Mouse (Mus musculus) embryonic facial prominence, embryonic 10.5 days (tissue): ENCODE data around the gene Sorbs1. TPM values are rescaled to one million over a fixed set of nuclear protein-coding genes. Genes with fewer than 3 reads are reported as not detected.

ENCODE experiments used
- DNase-seq: peaks from one replicate; pipeline ENCODE4 v3.0.0-alpha.2; 2017; ENCODE audit warnings: low spot score
- H3K27ac ChIP-seq: fragments of 300-500 bp; sonication (generic); replicated peaks from 2 replicates; pipeline ENCODE4 v1.5.1; 2016; ENCODE audit warnings: mild to moderate bottlenecking
- H3K27me3 ChIP-seq: fragments of 300-500 bp; sonication (generic); replicated peaks from 2 replicates; pipeline ENCODE4 v1.6.1; 2016; ENCODE audit warnings: low read depth, mild to moderate bottlenecking; ENCODE audit not compliant: poor library complexity, severe bottlenecking
- H3K36me3 ChIP-seq: fragments of 300-500 bp; sonication (generic); replicated peaks from 2 replicates; pipeline ENCODE4 v1.6.1; 2016; ENCODE audit warnings: mild to moderate bottlenecking, moderate library complexity
- H3K4me1 ChIP-seq: fragments of 300-500 bp; sonication (generic); 2 replicates; pipeline ENCODE4 v1.6.1; 2016
- H3K4me3 ChIP-seq: fragments of 300-500 bp; sonication (generic); 2 replicates; pipeline ENCODE4 v1.5.1; 2016; ENCODE audit warnings: mild to moderate bottlenecking, moderate library complexity
- H3K9me3 ChIP-seq: fragments of 300-500 bp; sonication (generic); 2 replicates; pipeline ENCODE4 v1.6.1; 2016; ENCODE audit warnings: mild to moderate bottlenecking
- WGBS: fragments of 180-500 bp; shearing (Covaris S2); methylation state at CpG from one replicate; pipeline ENCODE4 v1.1.7; 2016; 5-methylcytosine and 5-hydroxymethylcytosine counted together
- polyA plus RNA-seq: library from polyadenylated mRNA; unstranded; fragments of >200 nt; fragmentation: Nextera tagmentation; extraction: Ambion mirVana; gene quantifications from 2 replicates; pipeline ENCODE4 v1.2.1, GENCODE M21; 2016

The Sorbs1 gene
- polyA plus RNA-seq, 1 experiment from 2014 or later = 40.7 TPM

GRCm38 (mm10) chr19:40511100-40511439 is 2.5 kb downstream of the Sorbs1 start:
- Histone ChIP-seq H3K27ac (no peak overlapping the region), H3K27me3 (no peaks in the 10 kb centered on the region), H3K4me1 (peaks cover 22% of the 10 kb centered on the region), H3K9me3 (no peaks in the 10 kb centered on the region), H3K36me3 (no peaks in the 10 kb centered on the region), H3K4me3 (no peak overlapping the region)
- 78% methylated on average over 8 of the region's 8 CpGs for WGBS
- no peak for DNase-seq

- no peak overlapping the region for H3K27ac ChIP-seq
Observed at GRCm38 (mm10) chr19:40510387-40511099, 3.0 kb downstream of the Sorbs1 start.

DNA sequence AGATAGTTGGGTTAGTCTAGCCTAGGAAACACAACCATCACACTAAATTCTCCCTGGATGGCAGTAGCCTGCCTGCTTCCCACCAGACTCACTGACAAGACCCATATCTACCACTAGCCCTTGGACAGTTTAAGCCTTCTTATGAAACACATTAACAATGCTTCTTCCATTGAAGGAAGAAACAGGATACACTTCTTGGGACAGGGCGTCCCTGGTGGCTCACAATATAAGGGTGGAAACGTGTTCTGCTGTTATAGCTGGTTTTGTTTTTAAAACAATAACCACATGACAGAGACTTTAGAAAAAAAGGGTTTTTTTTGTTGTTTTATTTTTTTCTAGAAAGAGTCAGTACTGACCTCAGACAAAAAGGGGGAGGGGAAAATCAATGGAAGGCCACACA is 4.3 kb downstream of the Sorbs1 start:
- H3K9me3 ChIP-seq = no peaks in the 10 kb centered on the region
- DNase-seq = no peak

More at GRCm38 (mm10) chr19:40510387-40511099, 3.0 kb downstream of the Sorbs1 start:
- H3K27me3 ChIP-seq = no peaks in the 10 kb centered on the region
- no peaks in the 10 kb centered on the region for H3K36me3 ChIP-seq
- WGBS = 83% methylated on average over 13 of the region's 13 CpGs
- H3K9me3 ChIP-seq = no peaks in the 10 kb centered on the region
- H3K4me3 ChIP-seq = no peak overlapping the region
- no peak for DNase-seq
- peaks cover 22% of the 10 kb centered on the region for H3K4me1 ChIP-seq

DNA sequence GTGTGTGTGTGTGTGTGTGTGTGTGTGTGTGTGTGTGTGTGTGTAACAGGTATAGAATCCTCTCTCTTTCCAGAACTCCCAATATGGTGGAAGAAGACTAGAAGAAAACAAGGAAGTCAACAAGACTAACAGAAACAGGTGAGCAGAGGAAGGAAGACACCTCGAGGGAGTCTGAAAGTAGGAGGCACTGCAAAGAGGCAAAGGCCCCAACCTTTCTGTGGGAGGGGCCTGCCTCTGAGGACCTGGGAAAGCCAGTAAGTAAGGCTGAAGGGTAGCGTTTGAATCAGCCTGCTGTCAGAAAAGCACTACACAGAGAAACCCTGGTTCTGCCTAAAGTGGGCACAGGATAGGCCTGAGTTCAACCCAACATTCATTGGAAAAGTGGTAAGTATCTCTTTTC is 4.7 kb downstream of the Sorbs1 start:
- Histone ChIP-seq H3K27ac (no peak overlapping the region), H3K4me1 (peaks cover 22% of the 10 kb centered on the region), H3K36me3 (no peaks in the 10 kb centered on the region), H3K27me3 (no peaks in the 10 kb centered on the region), H3K9me3 (no peaks in the 10 kb centered on the region), H3K4me3 (no peak overlapping the region)
- DNase-seq = no peak
- WGBS = 50% methylated on average over 2 of the region's 2 CpGs

More for the DNA sequence above, 4.3 kb downstream of the Sorbs1 start:
- Histone ChIP-seq H3K27ac (no peak overlapping the region), H3K36me3 (no peaks in the 10 kb centered on the region), H3K4me3 (no peak overlapping the region), H3K4me1 (peaks cover 22% of the 10 kb centered on the region), H3K27me3 (no peaks in the 10 kb centered on the region)
- WGBS = 84% methylated on average over 2 of the region's 2 CpGs

DNA sequence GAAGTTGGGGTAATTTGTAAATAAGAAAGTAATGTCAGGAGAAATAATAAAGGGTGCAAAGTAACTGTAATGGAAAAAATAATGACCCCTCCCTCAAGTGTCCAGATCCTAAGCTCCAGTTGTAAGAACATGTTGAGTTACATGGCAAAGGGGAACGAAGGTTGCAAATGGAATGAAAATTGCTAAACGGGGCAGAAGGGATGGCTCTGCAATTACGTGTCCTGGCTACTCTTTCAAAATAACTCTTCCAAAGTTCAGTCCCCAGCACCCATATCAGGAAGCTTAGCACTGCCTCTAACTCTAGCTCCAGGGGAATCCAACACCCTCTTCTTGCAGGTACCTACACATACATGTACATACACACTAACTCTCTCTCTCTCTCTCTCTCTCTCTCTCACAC is 6.6 kb downstream of the Sorbs1 start:
- Histone ChIP-seq H3K27me3 (no peaks in the 10 kb centered on the region), H3K36me3 (no peaks in the 10 kb centered on the region), H3K4me1 (peaks cover 11% of the 10 kb centered on the region), H3K9me3 (no peaks in the 10 kb centered on the region), H3K27ac (no peak overlapping the region), H3K4me3 (no peak overlapping the region)
- WGBS = 77% methylated on average over 3 of the region's 3 CpGs
- no peak for DNase-seq

GRCm38 (mm10) chr19:40504336-40504735 is 9.2 kb downstream of the Sorbs1 start:
- Histone ChIP-seq H3K27me3 (no peaks in the 10 kb centered on the region), H3K9me3 (no peaks in the 10 kb centered on the region), H3K4me1 (peaks cover 5% of the 10 kb centered on the region; the same call in 1 of the 2 replicates), H3K27ac (no peak overlapping the region), H3K36me3 (no peaks in the 10 kb centered on the region), H3K4me3 (no peak overlapping the region)
- WGBS = 88% methylated on average over 7 of the region's 7 CpGs
- no peak for DNase-seq

DNA sequence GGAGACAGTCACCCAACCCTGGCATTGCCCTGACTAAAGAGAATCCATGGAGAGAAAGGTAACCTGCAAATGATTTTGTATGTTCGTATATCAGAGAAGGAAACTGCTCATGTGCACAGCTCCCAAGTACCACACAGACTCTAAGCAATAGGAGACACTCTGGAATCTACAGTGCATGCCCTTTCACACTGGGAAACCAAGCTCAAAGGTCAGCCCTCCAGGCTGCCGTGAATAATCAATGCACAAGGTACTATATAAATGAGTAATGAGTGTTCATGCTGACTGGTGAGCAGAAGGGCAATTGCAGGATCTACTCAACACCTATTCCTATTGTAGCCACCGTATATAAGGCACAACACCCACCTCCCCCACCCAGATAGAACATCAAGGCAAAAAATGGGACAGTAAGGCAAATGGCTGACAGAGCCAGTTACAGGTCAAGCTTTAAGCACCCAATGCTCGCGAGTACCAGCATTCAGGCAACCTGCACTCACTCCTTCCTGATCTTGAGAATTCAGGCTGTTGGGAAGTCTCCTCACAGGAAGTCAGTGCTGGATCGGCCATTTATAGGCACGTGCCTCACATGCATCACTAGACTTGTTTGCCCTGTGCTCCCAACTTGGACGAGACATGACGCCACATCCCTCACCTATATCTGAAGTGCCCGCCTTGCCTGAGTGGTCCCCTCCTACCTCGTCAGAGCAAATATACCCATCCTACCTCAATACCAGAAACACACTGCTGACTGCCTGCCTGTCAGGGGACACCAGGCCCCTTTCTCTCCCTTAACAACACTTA is 13.4 kb downstream of the Sorbs1 start:
- no peaks in the 10 kb centered on the region for H3K27me3 ChIP-seq
- peaks cover 11% of the 10 kb centered on the region for H3K4me1 ChIP-seq
- no peaks in the 10 kb centered on the region for H3K9me3 ChIP-seq
- no peak overlapping the region for H3K27ac ChIP-seq
- no peaks in the 10 kb centered on the region; the same call in 1 of the 2 replicates for H3K36me3 ChIP-seq
- no peak overlapping the region for H3K4me3 ChIP-seq
- no peak for DNase-seq
- 83% methylated on average over 11 of the region's 11 CpGs for WGBS

DNA sequence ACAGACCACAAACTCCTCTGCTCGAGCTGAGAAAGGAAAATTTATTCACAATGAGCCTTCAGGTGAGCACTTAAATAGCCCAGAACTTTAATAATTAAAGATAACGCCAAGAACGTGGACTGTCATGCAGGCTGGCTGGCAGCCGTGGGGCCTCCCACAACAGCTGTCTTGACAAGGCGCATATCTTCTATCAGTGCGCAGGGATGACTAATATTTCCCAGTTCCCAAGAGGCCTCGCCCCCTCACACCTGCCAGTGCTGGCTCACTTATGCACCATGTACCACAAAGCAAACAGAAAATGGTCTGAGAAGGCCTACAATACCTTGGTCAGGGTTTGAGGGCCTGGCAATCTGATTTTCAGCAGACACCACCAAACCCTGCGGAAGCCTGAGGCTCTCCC is 14.4 kb downstream of the Sorbs1 start:
- WGBS = 83% methylated on average over 8 of the region's 8 CpGs
- peaks cover 11% of the 10 kb centered on the region for H3K4me1 ChIP-seq
- H3K36me3 ChIP-seq = no peaks in the 10 kb centered on the region; the same call in 1 of the 2 replicates
- H3K9me3 ChIP-seq = no peaks in the 10 kb centered on the region
- DNase-seq = no peak
- H3K27ac ChIP-seq = no peak overlapping the region
- H3K4me3 ChIP-seq = no peak overlapping the region
- no peaks in the 10 kb centered on the region for H3K27me3 ChIP-seq

DNA sequence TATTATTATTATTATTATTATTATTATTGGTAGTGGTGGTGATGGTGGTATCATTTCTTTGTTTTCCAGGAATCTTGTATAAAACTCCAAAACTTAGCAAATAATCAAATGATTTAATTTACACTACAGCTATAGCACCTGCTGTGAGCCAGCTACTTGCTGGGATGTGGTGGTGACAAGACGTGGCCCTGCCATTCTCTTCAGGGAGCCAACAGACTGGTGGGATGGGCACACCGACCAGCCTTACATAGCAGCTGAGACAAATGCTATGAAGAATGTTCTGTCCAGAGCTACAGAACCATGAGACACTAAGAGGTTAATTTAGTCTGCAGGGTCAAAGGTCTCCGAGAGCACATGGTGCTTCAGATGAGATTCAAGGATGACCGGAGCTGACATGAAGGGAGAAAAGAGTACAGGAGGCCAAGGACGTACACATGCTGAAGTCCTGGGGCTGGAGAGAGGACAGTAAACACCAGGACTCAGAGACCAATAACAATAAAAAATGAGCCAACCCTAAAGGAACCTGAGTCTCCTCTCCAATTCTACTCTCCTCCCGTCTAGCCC is 15.3 kb downstream of the Sorbs1 start:
- no peaks in the 10 kb centered on the region for H3K27me3 ChIP-seq
- no peaks in the 10 kb centered on the region; the same call in 1 of the 2 replicates for H3K36me3 ChIP-seq
- H3K4me3 ChIP-seq = no peak overlapping the region
- no peaks in the 10 kb centered on the region for H3K9me3 ChIP-seq
- peaks cover 11% of the 10 kb centered on the region for H3K4me1 ChIP-seq
- H3K27ac ChIP-seq = no peak overlapping the region
- 61% methylated on average over 6 of the region's 6 CpGs for WGBS
- DNase-seq = no peak

DNA sequence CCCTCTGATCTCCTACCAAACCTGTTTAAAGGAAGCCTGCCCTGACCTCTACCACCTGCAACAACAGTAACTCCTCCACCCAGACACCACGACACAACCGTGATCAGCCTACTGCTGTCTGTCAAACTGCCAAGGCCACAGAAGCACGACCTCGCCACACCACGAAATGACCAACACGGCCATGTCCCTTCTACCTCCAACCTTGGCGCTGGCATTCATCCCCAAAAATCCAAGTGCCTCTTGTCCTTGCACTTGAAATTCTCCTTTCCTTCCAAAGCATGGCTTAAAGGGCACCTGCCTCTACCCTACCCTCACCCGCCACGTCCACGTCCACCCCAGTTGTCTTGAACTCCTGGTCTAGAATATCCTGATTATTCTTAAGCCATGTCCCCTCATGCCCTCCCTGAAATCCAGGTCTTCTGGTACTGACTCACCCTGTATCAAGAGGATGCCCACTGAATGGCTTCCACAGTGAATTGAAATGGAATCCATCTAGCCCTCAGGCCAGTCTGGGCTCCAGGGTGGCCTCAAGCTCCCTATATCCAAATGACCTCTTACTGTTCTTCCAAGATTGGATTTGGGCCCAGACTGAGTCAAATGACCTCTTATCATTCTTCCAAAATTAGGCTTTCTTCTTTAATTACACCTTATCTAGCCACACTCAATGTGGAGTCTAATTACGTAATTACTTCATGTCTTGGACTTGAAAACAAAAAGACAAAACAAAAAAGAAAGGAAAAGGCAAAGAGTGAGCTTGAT is 16.9 kb downstream of the Sorbs1 start:
- Histone ChIP-seq H3K4me3 (no peak overlapping the region), H3K27me3 (no peaks in the 10 kb centered on the region), H3K9me3 (no peaks in the 10 kb centered on the region), H3K4me1 (peaks cover 14% of the 10 kb centered on the region), H3K27ac (no peak overlapping the region), H3K36me3 (no peaks in the 10 kb centered on the region; the same call in 1 of the 2 replicates)
- DNase-seq = no peak
- WGBS = 94% methylated on average over 11 of the region's 11 CpGs

DNA sequence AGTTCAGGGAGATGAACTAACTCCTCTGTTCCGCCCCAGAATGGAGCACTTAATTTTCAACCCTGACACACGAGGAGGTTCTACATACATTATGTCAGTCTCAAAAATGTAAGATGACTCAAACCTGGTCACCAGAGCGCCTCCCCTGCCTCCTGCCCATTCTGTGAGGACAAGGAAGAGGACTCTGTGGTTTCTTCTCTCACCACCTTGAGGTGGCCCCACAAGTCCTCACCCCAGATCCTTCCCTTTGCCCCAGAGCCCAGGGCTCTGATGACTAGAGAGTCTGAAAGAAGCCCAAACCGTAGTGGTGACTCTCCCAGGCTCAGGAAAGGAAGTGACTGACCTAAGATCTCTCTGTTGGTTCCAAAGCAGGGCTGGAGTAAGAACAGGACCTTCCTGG is 17.5 kb downstream of the Sorbs1 start:
- no peaks in the 10 kb centered on the region; the same call in 1 of the 2 replicates for H3K36me3 ChIP-seq
- H3K4me1 ChIP-seq = peaks cover 18% of the 10 kb centered on the region
- WGBS = 80% methylated on average over 4 of the region's 4 CpGs
- no peaks in the 10 kb centered on the region for H3K27me3 ChIP-seq
- H3K9me3 ChIP-seq = no peaks in the 10 kb centered on the region
- H3K4me3 ChIP-seq = no peak overlapping the region
- H3K27ac ChIP-seq = no peak overlapping the region
- no peak for DNase-seq

DNA sequence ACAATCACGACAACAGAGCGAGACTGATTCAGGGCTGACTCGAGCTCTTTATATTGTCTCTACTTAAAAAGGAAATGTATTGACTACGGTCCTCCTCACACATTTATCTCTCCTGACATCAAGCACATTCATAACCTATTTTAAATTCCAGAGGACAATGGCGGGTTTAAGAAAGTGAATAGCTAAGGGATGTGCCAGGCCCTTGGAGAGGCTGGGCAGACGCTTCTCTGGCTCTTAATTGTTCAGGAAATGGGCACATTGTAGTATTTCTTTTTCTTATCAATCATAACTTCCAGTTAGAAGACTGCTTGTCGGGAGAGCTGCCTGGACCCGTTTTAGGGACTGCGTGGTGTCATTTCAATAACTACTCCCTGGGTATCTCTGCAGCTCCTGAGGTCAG is 20.7 kb downstream of the Sorbs1 start:
- no peaks in the 10 kb centered on the region for H3K27me3 ChIP-seq
- H3K36me3 ChIP-seq = no peaks in the 10 kb centered on the region; the same call in 1 of the 2 replicates
- no peak overlapping the region for H3K4me3 ChIP-seq
- H3K9me3 ChIP-seq = no peaks in the 10 kb centered on the region
- DNase-seq = no peak
- H3K4me1 ChIP-seq = peaks cover 34% of the 10 kb centered on the region
- H3K27ac ChIP-seq = no peak overlapping the region
- WGBS = 80% methylated on average over 9 of the region's 9 CpGs
